Mouse (Mus musculus): ENCODE measurements around the gene Srms. TPM values are rescaled to one million over a fixed set of nuclear protein-coding genes. Genes with fewer than 3 reads are reported as not detected.

Srms gene
- polyA plus RNA-seq, 1 experiment from 2014 or later, result 0.16 TPM

DNA sequence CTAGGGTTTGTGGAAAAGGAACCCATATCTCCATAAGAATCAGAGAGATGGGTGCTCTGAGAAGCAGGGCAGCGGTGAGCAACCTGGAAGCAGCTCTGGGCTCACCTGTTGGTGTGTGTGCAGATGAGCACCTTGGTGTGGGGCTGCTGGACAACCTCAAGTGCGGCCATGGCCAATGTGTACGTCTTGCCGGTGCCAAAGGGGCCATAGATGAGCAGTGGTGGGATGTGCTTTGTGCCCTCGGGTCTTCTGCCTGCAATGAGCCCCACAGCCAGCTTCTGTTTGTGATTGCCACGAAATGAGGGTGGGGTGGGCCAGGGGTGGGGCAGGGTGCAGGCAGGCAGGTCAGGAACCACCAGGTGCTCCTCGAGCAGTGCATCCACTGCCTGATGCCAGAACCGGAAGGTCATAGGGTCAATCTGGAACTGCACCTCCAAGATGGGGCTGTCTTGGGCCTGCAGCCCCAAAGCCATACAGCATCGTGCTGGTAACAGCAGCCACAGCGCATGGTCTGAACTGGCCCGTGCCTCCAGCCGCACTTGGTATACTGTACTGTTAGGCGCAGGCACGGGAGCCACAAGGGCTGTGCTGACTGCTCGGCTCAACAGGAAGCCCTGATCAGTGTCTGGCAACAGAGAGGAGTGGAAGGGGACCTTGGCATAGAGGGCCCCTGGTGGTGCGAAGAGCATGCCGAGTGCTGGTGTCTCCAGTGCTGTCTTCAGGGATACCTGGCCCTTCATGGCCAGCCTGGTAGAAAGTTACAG, 24.4 kb upstream of the Srms start:
- WGBS, result 88% methylated on average over 17 of the region's 17 CpGs
- H3K9me3 ChIP-seq, result no peaks in the 10 kb centered on the region
- H3K4me3 ChIP-seq, result no peak overlapping the region
- H3K36me3 ChIP-seq (replicated peaks), result no peaks in the 10 kb centered on the region; the same call in 1 of the 2 replicates
- no peak for DNase-seq (ENCODE audit: low spot score)
- H3K27ac ChIP-seq (replicated peaks), result no peak overlapping the region
- peaks cover 14% of the 10 kb centered on the region for H3K4me1 ChIP-seq
- H3K27me3 ChIP-seq (replicated peaks; ENCODE audit: low read depth, poor library complexity, severe bottlenecking), result no peaks in the 10 kb centered on the region

- Histone ChIP-seq H3K4me1 (no peaks in the 10 kb centered on the region), H3K36me3 (replicated peaks) (no peaks in the 10 kb centered on the region; the same call in 1 of the 2 replicates), H3K27me3 (replicated peaks; ENCODE audit: low read depth, poor library complexity, severe bottlenecking) (no peaks in the 10 kb centered on the region), H3K27ac (replicated peaks) (no peak overlapping the region), H3K9me3 (no peaks in the 10 kb centered on the region), H3K4me3 (no peak overlapping the region)
- whole genome bisulfite sequencing, result 86% methylated on average over 23 of the region's 23 CpGs
- DNase-seq (ENCODE audit: low spot score), result no peak
Measured at GRCm38 (mm10) chr2:181235681-181236566, 22.9 kb upstream of the Srms start.

- 93% methylated on average over 11 of the region's 11 CpGs for WGBS
- Histone ChIP-seq H3K9me3 (no peaks in the 10 kb centered on the region), H3K27me3 (replicated peaks; ENCODE audit: low read depth, poor library complexity, severe bottlenecking) (no peaks in the 10 kb centered on the region)
Measured at GRCm38 (mm10) chr2:181234680-181235079, 21.7 kb upstream of the Srms start.

DNA sequence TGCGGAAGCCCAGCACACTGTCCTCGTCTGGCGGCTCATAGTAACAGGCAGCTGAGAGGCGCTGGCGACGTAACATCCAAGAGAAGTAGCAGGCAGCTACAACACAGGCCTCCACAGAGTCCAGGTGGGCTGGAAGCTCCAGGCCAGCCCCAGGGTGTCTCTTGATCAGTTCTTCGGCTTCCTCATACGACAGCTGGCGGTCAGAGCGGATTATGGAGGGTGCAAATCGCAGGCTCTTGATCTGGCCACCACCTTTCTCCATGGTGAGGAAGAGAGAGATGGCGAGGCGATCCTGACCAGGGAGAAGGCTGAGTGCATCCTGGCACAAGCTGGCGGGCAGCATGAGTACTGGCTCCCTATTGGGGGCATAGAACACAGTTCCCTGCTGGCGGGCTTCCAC, 20.5 kb upstream of the Srms start:
- Histone ChIP-seq H3K4me1 (peaks cover 4% of the 10 kb centered on the region), H3K27ac (replicated peaks) (no peak overlapping the region), H3K9me3 (no peaks in the 10 kb centered on the region), H3K4me3 (no peak overlapping the region), H3K36me3 (replicated peaks) (no peaks in the 10 kb centered on the region; the same call in 1 of the 2 replicates), H3K27me3 (replicated peaks; ENCODE audit: low read depth, poor library complexity, severe bottlenecking) (no peaks in the 10 kb centered on the region)
- WGBS, result 89% methylated on average over 15 of the region's 15 CpGs
- DNase-seq (ENCODE audit: low spot score), result no peak

More at GRCm38 (mm10) chr2:181234680-181235079, 21.7 kb upstream of the Srms start:
- no peak overlapping the region for H3K27ac ChIP-seq (replicated peaks)
- no peaks in the 10 kb centered on the region for H3K4me1 ChIP-seq
- H3K36me3 ChIP-seq (replicated peaks), result no peaks in the 10 kb centered on the region; the same call in 1 of the 2 replicates
- no peak overlapping the region for H3K4me3 ChIP-seq
- no peak for DNase-seq (ENCODE audit: low spot score)

- WGBS, result 75% methylated on average over 20 of the region's 20 CpGs
- no peaks in the 10 kb centered on the region; the same call in 1 of the 2 replicates for H3K36me3 ChIP-seq (replicated peaks)
- H3K4me1 ChIP-seq, result peaks cover 14% of the 10 kb centered on the region
- H3K4me3 ChIP-seq, result no peak overlapping the region
- no peaks in the 10 kb centered on the region for H3K27me3 ChIP-seq (replicated peaks; ENCODE audit: low read depth, poor library complexity, severe bottlenecking)
- H3K9me3 ChIP-seq, result no peaks in the 10 kb centered on the region
- DNase-seq (ENCODE audit: low spot score), result no peak
- H3K27ac ChIP-seq (replicated peaks), result peak overlapping the region; percentile 19; the same call in 1 of the 2 replicates
Measured at GRCm38 (mm10) chr2:181231171-181231570, 18.2 kb upstream of the Srms start.

DNA sequence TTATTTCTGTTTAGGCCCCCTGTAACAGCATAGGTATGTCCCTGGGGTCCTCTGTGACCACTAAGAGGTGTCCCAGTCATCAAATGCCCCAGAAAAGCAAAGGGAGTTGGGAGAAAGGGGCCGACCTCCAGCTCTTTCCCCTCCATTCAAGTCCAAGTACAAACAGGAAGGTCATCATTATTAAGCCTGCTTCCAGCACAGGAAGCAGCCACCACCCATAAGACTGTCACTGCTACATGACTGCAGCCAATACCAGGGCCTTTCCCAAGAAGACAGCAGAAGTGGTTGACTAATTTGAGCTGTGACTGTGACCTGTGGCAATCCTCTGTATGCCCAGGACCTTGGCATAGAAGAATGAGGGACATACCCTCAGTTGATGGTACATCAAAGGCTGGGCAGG, 15.3 kb upstream of the Srms start:
- Histone ChIP-seq H3K27ac (replicated peaks) (peak overlapping the region; percentile 48; the same call in 1 of the 2 replicates), H3K27me3 (replicated peaks; ENCODE audit: low read depth, poor library complexity, severe bottlenecking) (no peaks in the 10 kb centered on the region), H3K9me3 (no peaks in the 10 kb centered on the region), H3K36me3 (replicated peaks) (no peaks in the 10 kb centered on the region; the same call in 1 of the 2 replicates), H3K4me3 (no peak overlapping the region), H3K4me1 (peaks cover 14% of the 10 kb centered on the region)
- 73% methylated on average over 1 of the region's 1 CpGs for WGBS
- no peak for DNase-seq (ENCODE audit: low spot score)

DNA sequence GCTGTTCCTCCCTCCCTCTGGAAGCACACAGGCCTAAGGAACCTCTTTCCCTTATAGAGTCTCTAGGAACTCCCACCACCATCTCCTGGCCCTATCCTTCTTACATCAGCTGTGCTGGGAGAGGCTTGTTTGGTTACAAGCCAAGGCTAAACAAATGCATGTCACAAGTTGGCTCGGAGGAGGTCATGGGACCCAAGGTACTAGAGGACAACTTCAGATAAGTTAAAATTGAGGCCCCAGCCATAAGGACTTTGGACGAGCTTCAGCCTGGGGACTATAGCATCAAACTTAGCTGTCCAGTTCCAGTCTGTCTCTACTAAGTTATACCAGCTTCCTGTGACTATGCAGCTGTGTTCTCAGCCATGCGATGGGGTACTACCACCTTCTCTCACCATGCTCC, 14.1 kb upstream of the Srms start:
- no peak overlapping the region for H3K27ac ChIP-seq (replicated peaks)
- H3K27me3 ChIP-seq (replicated peaks; ENCODE audit: low read depth, poor library complexity, severe bottlenecking), result no peaks in the 10 kb centered on the region
- H3K4me3 ChIP-seq, result no peak overlapping the region
- H3K4me1 ChIP-seq, result peaks cover 14% of the 10 kb centered on the region
- no peaks in the 10 kb centered on the region; the same call in 1 of the 2 replicates for H3K36me3 ChIP-seq (replicated peaks)
- H3K9me3 ChIP-seq, result no peaks in the 10 kb centered on the region
- no peak for DNase-seq (ENCODE audit: low spot score)
- 88% methylated on average over 3 of the region's 3 CpGs for WGBS

- no peaks in the 10 kb centered on the region; the same call in 1 of the 2 replicates for H3K36me3 ChIP-seq (replicated peaks)
- H3K27me3 ChIP-seq (replicated peaks; ENCODE audit: low read depth, poor library complexity, severe bottlenecking), result no peaks in the 10 kb centered on the region; the same call in 1 of the 2 replicates
- H3K27ac ChIP-seq (replicated peaks), result no peak overlapping the region
- H3K9me3 ChIP-seq, result no peaks in the 10 kb centered on the region
- peaks cover 26% of the 10 kb centered on the region for H3K4me1 ChIP-seq
- no peak for DNase-seq (ENCODE audit: low spot score)
- no peak overlapping the region for H3K4me3 ChIP-seq
- WGBS, result 85% methylated on average over 2 of the region's 2 CpGs
Measured at GRCm38 (mm10) chr2:181224994-181225393, 12.0 kb upstream of the Srms start.

- 57% methylated on average over 2 of the region's 2 CpGs for WGBS
- Histone ChIP-seq H3K4me1 (peaks cover 23% of the 10 kb centered on the region), H3K9me3 (no peaks in the 10 kb centered on the region), H3K27ac (replicated peaks) (peak overlapping the region; percentile 40), H3K4me3 (peak overlapping the region; percentile 55), H3K27me3 (replicated peaks; ENCODE audit: low read depth, poor library complexity, severe bottlenecking) (peaks cover 8% of the 10 kb centered on the region), H3K36me3 (replicated peaks) (no peaks in the 10 kb centered on the region)
- no peak for DNase-seq (ENCODE audit: low spot score)
Measured at GRCm38 (mm10) chr2:181220361-181220760, 7.4 kb upstream of the Srms start.

DNA sequence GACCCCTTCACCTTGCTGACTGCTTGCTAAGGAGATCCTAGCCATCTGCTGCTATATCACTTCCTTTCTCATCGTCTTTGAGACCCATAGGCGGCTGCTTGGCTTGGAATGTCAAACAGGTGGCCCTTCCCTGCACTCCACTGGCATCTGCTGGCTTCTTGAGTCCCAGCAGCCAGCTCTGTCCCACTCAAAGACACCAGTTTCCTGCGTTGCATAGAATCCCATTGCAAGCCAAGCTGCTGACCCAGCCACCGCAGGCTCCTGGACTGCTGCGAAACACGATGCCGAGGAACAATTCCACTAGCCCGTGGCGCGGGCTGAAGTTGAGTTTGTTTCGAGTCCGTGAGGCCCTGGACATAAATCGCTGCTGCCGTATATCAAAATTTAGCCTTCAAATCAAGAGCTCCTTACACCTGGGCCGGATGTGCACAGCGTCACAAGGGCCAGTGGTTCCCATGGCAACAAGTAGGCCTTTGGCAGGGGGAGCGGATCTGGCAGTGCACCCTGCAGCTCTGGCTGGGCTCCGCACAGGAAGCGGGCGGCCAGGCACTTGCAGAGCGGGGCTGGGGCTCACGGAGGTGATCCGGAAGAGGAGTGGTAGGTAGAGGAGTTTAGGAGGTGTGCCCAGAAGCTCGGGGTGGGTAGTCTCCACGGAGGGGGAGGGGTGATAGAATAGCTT, 6.7 kb upstream of the Srms start, which contains the start of gene Fndc11:
Gene Fndc11, plus strand, starts transcription at position 476 of the 679 bp plus-strand sequence.
- no peaks in the 10 kb centered on the region for H3K36me3 ChIP-seq (replicated peaks)
- 3% methylated on average over 25 of the region's 25 CpGs for WGBS

GRCm38 (mm10) chr2:181218881-181219485, 6.0 kb upstream of the Srms start:
- H3K9me3 ChIP-seq, result no peaks in the 10 kb centered on the region
- DNase-seq (ENCODE audit: low spot score), result no peak
- peaks cover 23% of the 10 kb centered on the region for H3K4me1 ChIP-seq
- no peaks in the 10 kb centered on the region for H3K36me3 ChIP-seq (replicated peaks)
- H3K27me3 ChIP-seq (replicated peaks; ENCODE audit: low read depth, poor library complexity, severe bottlenecking), result peaks cover 21% of the 10 kb centered on the region
- 0 out of 2 replicates have a peak overlapping the region, but pooled peaks have one; percentile 55 for H3K4me3 ChIP-seq
- 59% methylated on average over 5 of the region's 5 CpGs for WGBS
- 0 out of 2 replicates have a peak overlapping the region, but pooled peaks have one; percentile 40 for H3K27ac ChIP-seq (replicated peaks)

More for the DNA sequence above, 6.7 kb upstream of the Srms start, which contains the start of gene Fndc11:
- peak; percentile 88 for DNase-seq (ENCODE audit: low spot score)
- peaks cover 23% of the 10 kb centered on the region for H3K4me1 ChIP-seq
- peaks cover 14% of the 10 kb centered on the region for H3K27me3 ChIP-seq (replicated peaks; ENCODE audit: low read depth, poor library complexity, severe bottlenecking)
- peak within 1 kb of the TSS; percentile 55 for H3K4me3 ChIP-seq
- H3K27ac ChIP-seq (replicated peaks), result peak within 1 kb of the TSS; percentile 40
- H3K9me3 ChIP-seq, result no peaks in the 10 kb centered on the region

All from embryonic facial prominence, embryonic 10.5 days (tissue).